Mouse (Mus musculus): Measurements from ENCODE around the gene Tas1r3. TPM values are rescaled to one million over a fixed set of nuclear protein-coding genes. Genes with fewer than 3 reads are reported as not detected.

Gene Tas1r3
- total RNA-seq (2021) = under 1 TPM; 0.30 to 0.35 TPM
- long read RNA-seq = 0 reads

- no peak for DNase-seq (ENCODE audit: low spot score in 2 of 2)
Measured at GRCm38 (mm10) chr4:155863001-155863400, at the start of gene Tas1r3. Gene Tas1r3 (minus strand): TSS chr4:155863362.

GRCm38 (mm10) chr4:155908751-155909150 is 45.6 kb upstream of the Tas1r3 start:
- DNase-seq (ENCODE audit: low spot score in 2 of 2) = peak in 1 of 2 experiments; percentile 2

- DNase-seq (ENCODE audit: low spot score in 2 of 2) = peak in 1 of 2 experiments; percentile 0
Measured at GRCm38 (mm10) chr4:155908281-155908680, 45.1 kb upstream of the Tas1r3 start.

GRCm38 (mm10) chr4:155907003-155907402 is 43.8 kb upstream of the Tas1r3 start:
- DNase-seq (ENCODE audit: low spot score in 2 of 2) = peak in 1 of 2 experiments; percentile 0

GRCm38 (mm10) chr4:155906125-155906524 is 43.0 kb upstream of the Tas1r3 start:
- DNase-seq (ENCODE audit: low spot score in 2 of 2) = peak in 1 of 2 experiments; percentile 1

- DNase-seq (ENCODE audit: low spot score in 2 of 2) = peak in 1 of 2 experiments; percentile 0
Measured at GRCm38 (mm10) chr4:155905634-155906033, 42.5 kb upstream of the Tas1r3 start.

- DNase-seq (ENCODE audit: low spot score in 2 of 2) = peak in 1 of 2 experiments; percentile 22
Measured at GRCm38 (mm10) chr4:155904318-155905102, 41.3 kb upstream of the Tas1r3 start.

GRCm38 (mm10) chr4:155903246-155903645 is 40.1 kb upstream of the Tas1r3 start:
- no peak for DNase-seq (ENCODE audit: low spot score in 2 of 2)

- peak in 1 of 2 experiments; percentile 60 for DNase-seq (ENCODE audit: low spot score in 2 of 2)
Measured at GRCm38 (mm10) chr4:155901205-155901604, 38.0 kb upstream of the Tas1r3 start.

- no peak for DNase-seq (ENCODE audit: low spot score in 2 of 2)
Measured at GRCm38 (mm10) chr4:155899355-155899754, 36.2 kb upstream of the Tas1r3 start.

GRCm38 (mm10) chr4:155898318-155898717 is 35.2 kb upstream of the Tas1r3 start:
- no peak for DNase-seq (ENCODE audit: low spot score in 2 of 2)

GRCm38 (mm10) chr4:155896461-155896860 is 33.3 kb upstream of the Tas1r3 start:
- DNase-seq (ENCODE audit: low spot score in 2 of 2) = no peak

GRCm38 (mm10) chr4:155895826-155896225 is 32.7 kb upstream of the Tas1r3 start:
- DNase-seq (ENCODE audit: low spot score in 2 of 2) = no peak

- peak; percentile 68 to 85 for DNase-seq (ENCODE audit: low spot score in 2 of 2)
Measured at GRCm38 (mm10) chr4:155895216-155895615, 32.1 kb upstream of the Tas1r3 start.

GRCm38 (mm10) chr4:155894311-155894881 is 31.2 kb upstream of the Tas1r3 start:
- peak; percentile 77 for DNase-seq (ENCODE audit: low spot score in 2 of 2)

GRCm38 (mm10) chr4:155893212-155893690 is 30.1 kb upstream of the Tas1r3 start:
- DNase-seq (ENCODE audit: low spot score in 2 of 2) = no peak

GRCm38 (mm10) chr4:155892438-155893211 is 29.5 kb upstream of the Tas1r3 start:
- DNase-seq (ENCODE audit: low spot score in 2 of 2) = no peak

- DNase-seq (ENCODE audit: low spot score in 2 of 2) = peak; percentile 79 to 88
Measured at GRCm38 (mm10) chr4:155892017-155892416, 28.9 kb upstream of the Tas1r3 start.

- peak; percentile 93 to 98 for DNase-seq (ENCODE audit: low spot score in 2 of 2)
Measured at GRCm38 (mm10) chr4:155891551-155892001, 28.4 kb upstream of the Tas1r3 start, which contains the start of the genes Pusl1 and Acap3. Gene Pusl1 (minus strand): TSS chr4:155891781. Gene Acap3 (plus strand): TSS chr4:155891822.

GRCm38 (mm10) chr4:155891011-155891471 is 27.9 kb upstream of the Tas1r3 start:
- DNase-seq (ENCODE audit: low spot score in 2 of 2) = no peak

- no peak for DNase-seq (ENCODE audit: low spot score in 2 of 2)
Measured at GRCm38 (mm10) chr4:155889316-155889715, 26.2 kb upstream of the Tas1r3 start.

Measured in layer of hippocampus, adult 18-20 months (tissue).